Mouse (Mus musculus) liver, adult 2 months (tissue): ENCODE measurements at regions not wholly inside any gene's neighbourhood (a gene's known extent, or its start where the extent isn't known, plus 50 kb on each side); places are given as distances from the start of the nearest gene placed in this dataset.

Experiments used
- CTCF ChIP-seq: fragments of 200-500 bp; IDR thresholded peaks from 2 replicates; pipeline ENCODE4 v1.5.1; 2011; ENCODE audit warnings: low read depth, low read length, control low read depth
- POLR2A ChIP-seq: fragments of 200-500 bp; IDR thresholded peaks from 2 replicates; pipeline ENCODE4 v1.6.1; 2011; ENCODE audit warnings: low read length, control low read depth; ENCODE audit not compliant: insufficient read depth; ENCODE audit errors: extremely low read depth

GRCm38 (mm10) chr11:56760474-56760873 is 250.7 kb upstream of the Gria1 start:
- TF ChIP-seq CTCF (no peak), POLR2A (no peak)
